Mouse (Mus musculus) ES-Bruce4 (cell line): ENCODE data around the gene S100a13. TPM values are rescaled to one million over a fixed set of nuclear protein-coding genes. Genes with fewer than 3 reads are reported as not detected.

Source experiments
- H3K27ac ChIP-seq: 2 replicates; pipeline ENCODE4 v1.5.1; 2012; ENCODE audit warnings: low read length, inconsistent platforms; ENCODE audit not compliant: insufficient read depth
- H3K27me3 ChIP-seq: 2 replicates; pipeline ENCODE4 v1.6.1; 2012; ENCODE audit warnings: mild to moderate bottlenecking, low read length, inconsistent platforms; ENCODE audit not compliant: control insufficient read depth, poor library complexity, insufficient read depth, severe bottlenecking
- H3K36me3 ChIP-seq: 2 replicates; pipeline ENCODE4 v1.6.1; 2012; ENCODE audit warnings: inconsistent platforms, mild to moderate bottlenecking, low read length, moderate library complexity; ENCODE audit not compliant: control insufficient read depth, poor library complexity, insufficient read depth, severe bottlenecking
- H3K4me1 ChIP-seq: one replicate; pipeline ENCODE4 v1.8.1; 2011; ENCODE audit warnings: low read length; ENCODE audit not compliant: control insufficient read depth, insufficient read depth
- H3K4me3 ChIP-seq: 2 replicates; pipeline ENCODE4 v1.5.1; 2011; ENCODE audit warnings: low read depth, mild to moderate bottlenecking, low read length
- H3K9ac ChIP-seq: 2 replicates; pipeline ENCODE4 v1.6.1; 2012; ENCODE audit warnings: low read depth, mild to moderate bottlenecking, inconsistent platforms; ENCODE audit not compliant: poor library complexity, severe bottlenecking
- H3K9me3 ChIP-seq: replicated peaks from 2 replicates; pipeline ENCODE4 v1.6.1; 2012; ENCODE audit warnings: mild to moderate bottlenecking, low read length, inconsistent platforms; ENCODE audit not compliant: control insufficient read depth, poor library complexity, insufficient read depth, severe bottlenecking
- CTCF ChIP-seq: IDR thresholded peaks from one replicate; pipeline ENCODE4 v1.8.1; 2011; ENCODE audit warnings: low read depth, low read length
- EP300 ChIP-seq: IDR thresholded peaks from 2 replicates; pipeline ENCODE4 v1.6.1; 2011; ENCODE audit warnings: low read depth, low read length; ENCODE audit not compliant: insufficient read depth
- POLR2A ChIP-seq: IDR thresholded peaks from one replicate; pipeline ENCODE4 v1.8.1; 2011; ENCODE audit warnings: low read length; ENCODE audit not compliant: insufficient read depth
- polyA plus RNA-seq: library from polyadenylated mRNA; stranded (reverse); fragments of >200 nt; gene quantifications from 2 replicates; pipeline ENCODE4 v1.2.4, GENCODE M21; 2011; ENCODE audit warnings: low read depth; ENCODE audit not compliant: missing spikeins, insufficient read depth, insufficient read length

The S100a13 gene
- polyA plus RNA-seq, 1 experiment: 73.2 TPM

GRCm38 (mm10) chr3:90467618-90468300 is 46.5 kb upstream of the S100a13 start:
- Histone ChIP-seq H3K9me3 (no peaks in the 10 kb centered on the region), H3K27me3 (0 out of 2 replicates have a peak, but pooled peaks cover 3% of the 10 kb centered on the region), H3K27ac (no peak overlapping the region)

GRCm38 (mm10) chr3:90472213-90472612 is 42.0 kb upstream of the S100a13 start:
- H3K4me3 ChIP-seq: no peak overlapping the region

More at GRCm38 (mm10) chr3:90467618-90468300, 46.5 kb upstream of the S100a13 start:
- TF ChIP-seq CTCF (no peak), EP300 (no peak), POLR2A (no peak)
- Histone ChIP-seq H3K4me1 (no peaks in the 10 kb centered on the region), H3K9ac (no peak overlapping the region), H3K36me3 (no peaks in the 10 kb centered on the region), H3K4me3 (no peak overlapping the region)

GRCm38 (mm10) chr3:90475151-90475830 is 38.9 kb upstream of the S100a13 start:
- Histone ChIP-seq H3K9me3 (no peaks in the 10 kb centered on the region), H3K9ac (peak overlapping the region; percentile 68), H3K36me3 (peaks cover 28% of the 10 kb centered on the region), H3K27ac (0 out of 2 replicates have a peak overlapping the region, but pooled peaks have one; percentile 36), H3K4me1 (no peaks in the 10 kb centered on the region), H3K4me3 (peak overlapping the region; percentile 52), H3K27me3 (no peaks in the 10 kb centered on the region)
- TF ChIP-seq CTCF (no peak), EP300 (no peak), POLR2A (no peak)

More at GRCm38 (mm10) chr3:90472213-90472612, 42.0 kb upstream of the S100a13 start:
- H3K9me3 ChIP-seq: no peaks in the 10 kb centered on the region
- H3K27ac ChIP-seq: no peak overlapping the region; the same call in 1 of the 2 replicates
- H3K9ac ChIP-seq: no peak overlapping the region
- no peaks in the 10 kb centered on the region for H3K27me3 ChIP-seq
- no peaks in the 10 kb centered on the region for H3K4me1 ChIP-seq
- no peak for TF ChIP-seq CTCF
- H3K36me3 ChIP-seq: peaks cover under 1% of the 10 kb centered on the region; the same call in 1 of the 2 replicates

GRCm38 (mm10) chr3:90475831-90476611 is 38.2 kb upstream of the S100a13 start, which contains the start of gene Ilf2:
Ilf2 (plus strand) TSS chr3:90476126.
- Histone ChIP-seq H3K4me3 (peak within 1 kb of the TSS; percentile 81), H3K9ac (peak within 1 kb of the TSS; percentile 93), H3K27ac (peak within 1 kb of the TSS; percentile 67), H3K27me3 (no peaks in the 10 kb centered on the region), H3K4me1 (no peaks in the 10 kb centered on the region), H3K9me3 (no peaks in the 10 kb centered on the region), H3K36me3 (peaks cover 35% of the 10 kb centered on the region)
- peak; percentile 79 for TF ChIP-seq POLR2A
- no peak for TF ChIP-seq CTCF
- 0 out of 2 replicates have a peak, but pooled peaks have one; percentile 22 for TF ChIP-seq EP300

GRCm38 (mm10) chr3:90486998-90487397 is 27.2 kb upstream of the S100a13 start:
- no peak overlapping the region for H3K9ac ChIP-seq
- no peaks in the 10 kb centered on the region for H3K4me1 ChIP-seq
- no peaks in the 10 kb centered on the region for H3K9me3 ChIP-seq
- no peaks in the 10 kb centered on the region for H3K27me3 ChIP-seq
- no peak for TF ChIP-seq CTCF
- no peak for TF ChIP-seq POLR2A
- no peak for TF ChIP-seq EP300
- no peak overlapping the region for H3K4me3 ChIP-seq
- peaks cover 66% of the 10 kb centered on the region for H3K36me3 ChIP-seq
- no peak overlapping the region for H3K27ac ChIP-seq
